Mouse (Mus musculus): ENCODE data around the gene Rundc3a.
"Not testable (repeated sequence)": the region's sequence is repeated elsewhere in the genome, so short reads cannot be mapped to it uniquely, and the experiment has no call there.

Gene Rundc3a

GRCm38 (mm10) chr11:102393238-102393634 lies at the start of gene Rundc3a:
TSS of gene Rundc3a (plus strand) at chr11:102393403.
- in situ Hi-C loops (cut with MboI), result no loop called here

- in situ Hi-C loops (cut with MboI), result no loop called here
These were observed 48.7 kb upstream of the Rundc3a start for GRCm38 (mm10) chr11:102344458-102344857.

GRCm38 (mm10) chr11:102346926-102347325 lies 46.3 kb upstream of the Rundc3a start:
- in situ Hi-C loops (cut with MboI), result no loop called here

GRCm38 (mm10) chr11:102347683-102348082 lies 45.5 kb upstream of the Rundc3a start:
- in situ Hi-C loops (cut with MboI), result no loop called here

GRCm38 (mm10) chr11:102348101-102348585 lies 45.1 kb upstream of the Rundc3a start:
- in situ Hi-C loops (cut with MboI), result no loop called here

GRCm38 (mm10) chr11:102348771-102349170 lies 44.4 kb upstream of the Rundc3a start:
- in situ Hi-C loops (cut with MboI), result no loop called here

GRCm38 (mm10) chr11:102349189-102349954 lies 43.8 kb upstream of the Rundc3a start:
- in situ Hi-C loops (cut with MboI), result no loop called here

GRCm38 (mm10) chr11:102350416-102350815 lies 42.8 kb upstream of the Rundc3a start:
- in situ Hi-C loops (cut with MboI), result no loop called here

- in situ Hi-C loops (cut with MboI), result no loop called here
These were observed 42.2 kb upstream of the Rundc3a start for GRCm38 (mm10) chr11:102350981-102351523.

- in situ Hi-C loops (cut with MboI), result no loop called here
These were observed 40.8 kb upstream of the Rundc3a start for GRCm38 (mm10) chr11:102352378-102352777.

- in situ Hi-C loops (cut with MboI), result no loop called here
These were observed 40.2 kb upstream of the Rundc3a start for GRCm38 (mm10) chr11:102353021-102353431.

- in situ Hi-C loops (cut with MboI), result no loop called here
These were observed 37.7 kb upstream of the Rundc3a start for GRCm38 (mm10) chr11:102355501-102355900.

GRCm38 (mm10) chr11:102356190-102356589 lies 37.0 kb upstream of the Rundc3a start:
- in situ Hi-C loops (cut with MboI), result no loop called here

- in situ Hi-C loops (cut with MboI), result no loop called here
These were observed 36.4 kb upstream of the Rundc3a start for GRCm38 (mm10) chr11:102356636-102357350.

GRCm38 (mm10) chr11:102358365-102358764 lies 34.8 kb upstream of the Rundc3a start:
- in situ Hi-C loops (cut with MboI), result no loop called here

GRCm38 (mm10) chr11:102361776-102362495 lies 31.3 kb upstream of the Rundc3a start:
- in situ Hi-C loops (cut with MboI), result no loop called here

- in situ Hi-C loops (cut with MboI), result no loop called here
These were observed 29.6 kb upstream of the Rundc3a start for GRCm38 (mm10) chr11:102363623-102364022.

GRCm38 (mm10) chr11:102364570-102365371 lies 28.4 kb upstream of the Rundc3a start:
- in situ Hi-C loops (cut with MboI), result no loop called here

GRCm38 (mm10) chr11:102365699-102366098 lies 27.5 kb upstream of the Rundc3a start:
- in situ Hi-C loops (cut with MboI), result no loop called here

- in situ Hi-C loops (cut with MboI), result not testable (repeated sequence)
These were observed 27.1 kb upstream of the Rundc3a start, which contains the start of gene Slc4a1 for GRCm38 (mm10) chr11:102366103-102366502. TSS of gene Slc4a1 (minus strand) at chr11:102366203.

All from mature B cell (primary cell).